Mouse (Mus musculus): ENCODE data around the gene Asb16.

DNA sequence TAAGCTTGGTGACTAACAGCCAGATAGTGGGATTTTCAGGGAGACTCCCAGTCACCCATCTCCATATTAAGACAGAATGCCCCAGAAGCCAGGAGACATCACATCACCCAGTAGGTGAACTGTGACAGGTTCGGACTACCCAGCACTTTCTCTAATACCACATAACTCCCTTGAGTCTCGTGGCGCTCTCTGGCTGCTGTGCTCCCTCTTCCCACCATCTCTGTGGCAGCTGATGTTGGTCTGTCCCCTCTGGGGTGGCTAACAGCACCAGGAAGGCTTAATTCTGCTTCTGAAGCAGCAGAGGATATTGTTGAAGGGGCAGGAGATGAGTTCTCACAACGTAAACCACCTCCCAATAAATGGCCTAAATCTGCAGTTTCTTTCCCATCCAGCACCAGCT is 43.4 kb downstream of the Asb16 start:
- TF ChIP-seq POLR2A (IDR thresholded peaks at IDR 0.05; ENCODE audit: low read depth, low read length) (no peak), CTCF (IDR thresholded peaks at IDR 0.05; ENCODE audit: extremely low read depth, insufficient read depth, insufficient read length, insufficient replicate concordance) (no peak)
